Mouse (Mus musculus): ENCODE measurements at regions not wholly inside any gene's neighbourhood (a gene's known extent, or its start where the extent isn't known, plus 50 kb on each side); places are given as distances from the start of the nearest gene placed in this dataset.
"Not testable (repeated sequence)": the region's sequence is repeated elsewhere in the genome, so short reads cannot be mapped to it uniquely, and the experiment has no call there.

- DNase-seq: no peak
Measured at GRCm38 (mm10) chr15:26953818-26954385, 58.5 kb upstream of the Fbxl7 start.

GRCm38 (mm10) chr15:26958980-26959379 lies 63.6 kb upstream of the Fbxl7 start:
- no peak for DNase-seq

- no peak for DNase-seq
Measured at GRCm38 (mm10) chr15:26968392-26969025, 73.1 kb upstream of the Fbxl7 start.

- DNase-seq: no peak
Measured at GRCm38 (mm10) chr15:26970770-26971169, 75.4 kb upstream of the Fbxl7 start.

- DNase-seq: no peak
Measured at GRCm38 (mm10) chr15:26993054-26993453, 97.7 kb upstream of the Fbxl7 start.

- DNase-seq: no peak
Measured at GRCm38 (mm10) chr15:27009069-27009468, 113.7 kb upstream of the Fbxl7 start.

GRCm38 (mm10) chr15:27013906-27014658 lies 118.7 kb upstream of the Fbxl7 start:
- DNase-seq: no peak

GRCm38 (mm10) chr15:27014659-27014974 lies 119.2 kb upstream of the Fbxl7 start:
- DNase-seq: no peak

- DNase-seq: no peak
Measured at GRCm38 (mm10) chr15:27020471-27020870, 125.1 kb upstream of the Fbxl7 start.

- no peak for DNase-seq
Measured at GRCm38 (mm10) chr15:27033261-27033660, 137.9 kb upstream of the Fbxl7 start.

- DNase-seq: no peak
Measured at GRCm38 (mm10) chr15:27043788-27044187, 148.4 kb upstream of the Fbxl7 start.

GRCm38 (mm10) chr15:27050673-27051072 lies 155.3 kb upstream of the Fbxl7 start:
- DNase-seq: no peak

- no peak for DNase-seq
Measured at GRCm38 (mm10) chr15:27063456-27063855, 168.1 kb upstream of the Fbxl7 start.

- peak; percentile 8 for DNase-seq
Measured at GRCm38 (mm10) chr15:27063971-27064370, 168.6 kb upstream of the Fbxl7 start.

- DNase-seq: no peak
Measured at GRCm38 (mm10) chr15:27067691-27068090, 172.3 kb upstream of the Fbxl7 start.

- DNase-seq: no peak
Measured at GRCm38 (mm10) chr15:27077926-27078325, 182.5 kb upstream of the Fbxl7 start.

GRCm38 (mm10) chr15:27082826-27083225 lies 187.4 kb upstream of the Fbxl7 start:
- no peak for DNase-seq

- no peak for DNase-seq
Measured at GRCm38 (mm10) chr15:27083596-27083995, 188.2 kb upstream of the Fbxl7 start.

GRCm38 (mm10) chr15:27089155-27089554 lies 193.8 kb upstream of the Fbxl7 start:
- DNase-seq: no peak

GRCm38 (mm10) chr15:27094102-27094501 lies 198.7 kb upstream of the Fbxl7 start:
- DNase-seq: no peak

- DNase-seq: no peak
Measured at GRCm38 (mm10) chr15:27095231-27095630, 199.9 kb upstream of the Fbxl7 start.

- DNase-seq: not testable (repeated sequence)
Measured at GRCm38 (mm10) chr15:27101610-27102009, 206.2 kb upstream of the Fbxl7 start.

- no peak for DNase-seq
Measured at GRCm38 (mm10) chr15:27109130-27109529, 213.8 kb upstream of the Fbxl7 start.

- no peak for DNase-seq
Measured at GRCm38 (mm10) chr15:27129697-27130096, 234.3 kb upstream of the Fbxl7 start.
